Mouse (Mus musculus) ovary, adult 18-20 months (tissue): ENCODE measurements around the gene Hist1h2ac.
"Not testable (repeated sequence)": the region's sequence is repeated elsewhere in the genome, so short reads cannot be mapped to it uniquely, and the experiment has no call there.

Experiments used
- DNase-seq: peaks from one replicate; pipeline ENCODE4 v3.0.0; 2022; ENCODE audit warnings: low spot score, mixed read lengths

Gene Hist1h2ac

DNA sequence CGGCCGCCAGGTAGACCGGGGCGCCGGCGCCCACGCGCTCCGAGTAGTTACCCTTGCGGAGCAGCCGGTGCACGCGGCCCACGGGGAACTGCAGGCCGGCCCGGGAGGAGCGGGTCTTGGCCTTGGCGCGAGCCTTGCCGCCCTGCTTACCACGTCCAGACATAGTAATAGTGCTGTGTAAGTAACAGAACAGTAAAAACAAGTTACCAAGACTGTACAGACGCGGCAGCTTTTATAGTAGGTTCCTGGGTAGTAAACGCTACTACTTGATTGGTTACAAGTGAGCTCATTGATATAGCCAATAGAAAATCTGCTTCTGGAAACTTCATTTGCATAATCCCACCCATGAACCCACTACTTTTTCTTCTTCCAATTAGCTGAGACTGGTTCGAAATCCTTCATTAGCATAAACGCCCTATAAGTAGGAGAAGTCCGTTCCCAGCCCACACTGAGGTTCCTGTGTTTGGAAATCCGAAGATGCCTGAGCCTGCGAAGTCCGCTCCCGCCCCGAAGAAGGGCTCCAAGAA, at the start of gene Hist1h2ac, which contains the start of gene Hist1h2bc:
Hist1h2ac (minus strand) TSS at position 194 of the 527 bp plus-strand sequence.
Hist1h2bc (plus strand) TSS at position 445 of the 527 bp plus-strand sequence.
- peak; percentile 82 for DNase-seq

- DNase-seq, result no peak
Measured at GRCm38 (mm10) chr13:23732156-23732804, 48.5 kb upstream of the Hist1h2ac start.

GRCm38 (mm10) chr13:23730479-23730878, 46.7 kb upstream of the Hist1h2ac start:
- DNase-seq, result no peak

DNA sequence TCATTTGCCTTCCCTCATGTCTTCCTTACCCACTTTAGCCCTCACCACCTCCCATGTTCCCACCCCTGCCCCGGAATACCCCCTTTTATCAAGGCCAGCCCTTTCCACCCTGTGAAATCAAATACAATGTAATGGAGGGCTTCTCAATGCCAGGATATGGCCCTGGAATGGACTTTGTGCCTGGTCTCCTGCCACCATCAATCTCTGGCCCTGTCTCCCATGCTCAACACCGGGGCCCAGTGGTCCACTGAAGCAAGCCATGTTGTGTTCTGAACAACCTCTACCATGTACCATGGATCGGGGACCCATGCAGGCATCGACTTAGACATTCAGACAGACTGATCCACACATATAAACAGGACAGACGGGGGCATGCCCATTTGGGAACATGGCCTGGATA, 46.0 kb upstream of the Hist1h2ac start:
- no peak for DNase-seq

DNA sequence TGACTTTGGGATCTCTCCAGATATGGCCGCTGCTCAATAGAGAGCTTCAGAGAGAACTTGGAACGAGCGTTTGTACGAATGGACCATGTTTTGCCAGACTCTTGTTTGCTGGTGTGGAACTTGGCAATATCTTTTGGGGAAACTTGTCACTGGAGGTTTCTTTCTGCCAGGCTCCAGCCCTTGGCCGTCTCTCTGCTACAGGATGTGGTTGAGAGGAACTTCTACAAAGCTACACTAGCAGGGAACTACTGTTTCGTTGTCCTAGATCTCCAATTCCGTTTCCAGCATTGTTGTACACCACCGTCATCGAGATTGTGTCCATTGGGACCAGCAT, 45.4 kb upstream of the Hist1h2ac start:
- no peak for DNase-seq

DNA sequence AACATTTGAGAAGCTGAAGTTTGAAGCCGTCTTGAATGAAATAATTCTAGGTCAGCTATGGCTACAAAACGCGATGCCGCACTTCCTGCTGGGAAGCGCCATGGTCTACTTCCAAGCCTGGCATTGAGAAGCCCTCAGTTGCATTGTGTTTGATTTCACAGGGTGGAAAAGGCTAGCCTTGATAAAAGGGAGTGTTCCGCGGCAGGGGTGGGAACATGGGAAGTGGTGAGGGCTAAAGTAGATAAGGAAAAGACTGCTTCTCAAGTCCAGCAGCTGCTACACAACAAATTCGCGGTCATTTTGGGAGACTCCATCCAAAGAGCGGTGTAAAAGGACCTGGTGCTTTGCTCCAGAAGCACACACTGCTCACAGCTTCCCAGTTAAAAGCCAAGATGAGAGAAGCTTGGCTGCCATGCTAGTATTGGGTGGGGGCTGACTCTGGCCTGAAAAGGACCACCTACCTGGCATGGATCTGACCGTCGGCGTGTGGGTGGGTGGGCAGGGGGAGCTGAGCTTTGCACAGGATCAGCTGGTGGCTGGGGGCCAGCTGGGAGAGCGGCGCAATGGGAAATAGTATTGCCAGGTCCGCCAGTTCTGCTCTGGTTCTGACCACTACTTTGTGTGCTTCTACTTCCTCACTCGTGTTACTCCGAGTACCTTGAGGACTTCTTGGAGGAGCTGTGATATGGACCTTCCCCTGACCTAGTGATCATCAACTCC, 44.9 kb upstream of the Hist1h2ac start:
- DNase-seq, result no peak

DNA sequence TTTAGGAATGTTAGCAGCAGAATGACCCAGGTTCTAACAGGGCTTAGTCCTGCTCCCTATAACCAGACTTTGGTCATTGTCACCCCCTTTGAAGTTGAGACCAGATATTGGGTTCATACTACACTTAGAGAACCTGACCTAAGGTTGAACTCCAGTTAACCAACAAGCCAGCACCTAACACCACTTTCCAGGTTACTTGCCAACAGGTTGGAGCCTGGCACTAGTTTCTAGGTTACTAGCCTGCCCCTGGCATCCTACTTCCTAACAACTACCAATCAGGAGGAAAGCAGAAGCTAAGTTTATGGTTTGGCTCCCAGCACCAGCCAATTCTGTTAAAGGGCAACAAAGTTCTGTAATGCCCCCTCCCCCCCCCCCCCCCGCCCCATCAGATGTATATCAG, 41.5 kb upstream of the Hist1h2ac start:
- DNase-seq, result no peak

GRCm38 (mm10) chr13:23724239-23724638, 40.5 kb upstream of the Hist1h2ac start:
- DNase-seq, result no peak

DNA sequence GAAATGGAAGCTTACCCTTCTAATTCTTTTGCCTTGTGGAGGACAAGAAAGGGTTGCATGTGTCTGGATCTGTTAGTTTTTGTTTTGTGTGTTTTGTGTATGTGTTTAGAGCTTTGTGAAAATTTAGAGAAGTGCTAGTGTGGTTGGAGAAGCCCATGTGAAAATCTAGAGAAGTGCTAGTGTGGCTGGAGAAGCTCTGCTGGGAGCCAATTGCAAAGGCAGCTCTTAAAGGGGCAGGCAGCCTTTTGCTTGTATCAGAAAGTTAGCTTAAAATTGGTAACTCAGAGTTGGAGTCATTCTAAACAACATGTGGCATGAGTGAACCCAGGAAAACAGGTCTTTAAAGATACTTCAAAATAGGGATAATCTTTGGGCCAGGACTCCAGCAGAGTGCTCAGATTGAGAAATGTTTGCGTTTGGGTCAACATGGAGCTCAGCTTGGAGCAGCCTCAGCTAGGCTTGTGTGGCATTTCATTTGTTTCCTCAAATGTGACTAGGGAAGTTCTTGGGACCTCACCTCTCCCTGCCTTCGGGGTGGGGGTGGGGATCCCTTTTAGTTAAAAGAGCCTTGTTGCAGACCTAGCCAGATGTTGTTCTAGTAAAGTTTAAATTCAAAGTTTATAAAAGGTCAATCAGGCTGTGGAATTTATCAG, 34.0 kb upstream of the Hist1h2ac start:
- not testable (repeated sequence) for DNase-seq

GRCm38 (mm10) chr13:23717176-23717575, 33.4 kb upstream of the Hist1h2ac start:
- no peak for DNase-seq

GRCm38 (mm10) chr13:23716261-23717042, 32.7 kb upstream of the Hist1h2ac start:
- DNase-seq, result no peak

- DNase-seq, result no peak
Measured at GRCm38 (mm10) chr13:23710374-23711089, 26.8 kb upstream of the Hist1h2ac start, which contains the start of gene Hfe. TSS of gene Hfe (minus strand) at chr13:23710854.

DNA sequence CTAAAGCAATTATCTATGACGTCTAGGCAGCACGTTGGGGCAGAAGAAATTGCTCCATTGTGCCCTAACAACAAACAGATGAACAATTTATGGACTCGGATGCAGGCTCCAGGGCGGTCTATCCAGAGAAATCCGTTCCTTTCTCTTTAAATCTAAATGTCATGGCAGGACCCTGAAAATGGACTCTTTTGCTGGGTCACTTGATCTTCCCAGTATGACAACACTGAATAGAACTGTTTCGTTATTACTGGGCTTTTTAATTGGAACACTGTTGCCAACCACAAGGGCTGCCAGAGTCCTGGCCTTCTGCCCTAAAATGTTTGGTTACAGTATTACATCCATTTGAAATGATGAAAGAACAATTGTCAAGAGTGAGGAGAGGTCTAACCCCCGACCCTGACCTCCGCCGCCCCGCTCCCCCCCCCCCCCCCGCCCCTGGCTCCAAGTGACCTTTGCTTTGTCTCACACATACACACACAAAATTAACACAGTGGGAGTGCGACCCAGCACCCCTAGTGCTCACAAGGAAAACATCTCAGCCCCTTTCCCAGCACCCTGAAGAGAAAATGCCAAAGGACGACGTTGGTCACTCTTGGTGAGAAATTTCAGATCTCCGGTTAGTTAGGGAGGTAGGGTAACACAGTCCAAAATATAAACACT, 26.1 kb upstream of the Hist1h2ac start:
- DNase-seq, result no peak

DNA sequence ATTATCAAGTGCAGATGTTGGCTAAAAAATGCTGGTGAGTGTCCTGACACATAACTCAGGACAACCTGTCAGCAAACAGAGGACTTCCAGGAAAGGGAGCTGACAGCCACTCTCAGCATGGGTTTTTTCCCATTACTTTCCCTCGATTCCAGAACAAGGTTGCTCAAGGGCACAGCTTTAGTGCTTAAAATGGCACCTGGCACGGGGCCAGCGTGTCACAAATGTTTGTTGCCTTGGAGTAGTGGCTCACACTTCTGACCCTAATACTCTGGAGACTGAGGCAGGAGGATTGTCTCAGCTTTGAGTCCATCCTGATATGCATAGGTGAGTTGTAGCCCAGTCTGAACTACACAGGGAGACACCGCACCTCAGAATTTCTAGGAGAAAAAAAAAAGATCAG, 24.9 kb upstream of the Hist1h2ac start:
- DNase-seq, result no peak

DNA sequence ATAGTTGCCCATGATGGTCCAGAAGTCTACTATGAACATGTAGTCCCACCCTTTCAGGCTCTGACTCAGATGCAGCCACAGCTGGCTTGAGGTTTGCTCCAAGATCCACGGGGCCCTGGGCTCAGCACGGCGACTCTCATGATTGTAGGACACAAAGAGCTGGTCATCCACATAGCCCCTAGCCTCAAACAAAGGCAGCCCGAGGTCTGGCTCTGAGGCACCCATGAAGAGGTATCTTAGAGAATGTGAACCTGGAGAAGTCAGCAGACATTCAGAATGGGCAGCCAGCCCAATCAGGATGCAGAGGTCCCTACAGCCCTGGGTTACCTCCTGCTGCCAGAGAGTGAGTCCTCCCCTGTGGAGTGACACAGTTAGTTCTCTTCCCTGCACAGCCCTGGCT, 24.3 kb upstream of the Hist1h2ac start:
- DNase-seq, result no peak

GRCm38 (mm10) chr13:23706771-23707170, 23.0 kb upstream of the Hist1h2ac start:
- DNase-seq, result no peak

GRCm38 (mm10) chr13:23705751-23706356, 22.1 kb upstream of the Hist1h2ac start:
- no peak for DNase-seq

DNA sequence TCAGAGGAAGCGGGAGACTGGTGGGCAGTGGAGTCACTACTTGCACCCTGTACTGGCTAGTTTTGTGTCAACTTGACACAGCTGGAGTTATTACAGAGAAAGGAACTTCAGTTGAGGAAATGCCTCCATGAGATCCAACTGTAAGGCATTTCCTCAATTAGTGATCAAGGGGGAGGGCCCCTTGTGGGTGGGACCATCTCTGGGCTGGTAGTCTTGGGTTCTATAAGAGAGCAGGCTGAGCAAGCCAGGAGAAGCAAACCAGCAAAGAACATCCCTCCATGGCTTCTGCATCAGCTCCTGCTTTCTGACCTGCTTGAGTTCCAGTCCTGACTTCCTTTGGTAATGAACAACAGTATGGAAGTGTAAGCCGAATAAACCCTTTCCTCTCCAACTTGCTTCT, 19.1 kb upstream of the Hist1h2ac start:
- DNase-seq, result not testable (repeated sequence)

GRCm38 (mm10) chr13:23702220-23702619, 18.5 kb upstream of the Hist1h2ac start:
- DNase-seq, result no peak

- peak; percentile 48 for DNase-seq
Measured at GRCm38 (mm10) chr13:23700786-23701520, 17.2 kb upstream of the Hist1h2ac start.
